Mouse (Mus musculus) heart, embryonic 13.5 days (tissue): Measurements from ENCODE around the gene E2f6. TPM values are rescaled to one million over a fixed set of nuclear protein-coding genes. Genes with fewer than 3 reads are reported as not detected.

ENCODE experiments used
- ATAC-seq: fragments of 200-750 bp; cut with Nextera tagmentation; 2 replicates; pipeline ENCODE4 v1.8.0; 2017; ENCODE audit warnings: moderate TSS enrichment; ENCODE audit not compliant: insufficient number of reproducible peaks, low FRiP score, low TSS enrichment; ENCODE audit errors: extremely low read depth
- H3K27ac ChIP-seq: fragments of 300-500 bp; sonication (generic); replicated peaks from 2 replicates; pipeline ENCODE4 v1.5.1; 2015; ENCODE audit warnings: moderate library complexity, mild to moderate bottlenecking, inconsistent platforms
- H3K27me3 ChIP-seq: fragments of 300-500 bp; sonication (generic); replicated peaks from 2 replicates; pipeline ENCODE4 v1.6.1; 2015; ENCODE audit warnings: mild to moderate bottlenecking, inconsistent platforms
- H3K36me3 ChIP-seq: fragments of 300-500 bp; sonication (generic); 2 replicates; pipeline ENCODE4 v1.6.1; 2015; ENCODE audit warnings: mild to moderate bottlenecking, inconsistent platforms
- H3K4me1 ChIP-seq: fragments of 300-500 bp; sonication (generic); 2 replicates; pipeline ENCODE4 v1.6.1; 2015; ENCODE audit warnings: inconsistent platforms
- H3K4me2 ChIP-seq: fragments of 300-500 bp; sonication (generic); 2 replicates; pipeline ENCODE4 v1.6.1; 2015; ENCODE audit warnings: inconsistent platforms, mild to moderate bottlenecking, moderate library complexity
- H3K4me3 ChIP-seq: fragments of 300-500 bp; sonication (generic); 2 replicates; pipeline ENCODE4 v1.5.1; 2015; ENCODE audit warnings: moderate library complexity, mild to moderate bottlenecking, inconsistent platforms
- H3K9ac ChIP-seq: fragments of 300-500 bp; sonication (generic); 2 replicates; pipeline ENCODE4 v1.6.1; 2015; ENCODE audit warnings: inconsistent platforms, mild to moderate bottlenecking, moderate library complexity
- H3K9me3 ChIP-seq: fragments of 300-500 bp; sonication (generic); 2 replicates; pipeline ENCODE4 v1.6.1; 2016; ENCODE audit warnings: inconsistent platforms
- WGBS: fragments of 180-500 bp; shearing (Covaris S2); methylation state at CpG from one replicate; pipeline ENCODE4 v1.1.7; 2015; ENCODE audit warnings: mixed read lengths; 5-methylcytosine and 5-hydroxymethylcytosine counted together
- polyA plus RNA-seq: library from polyadenylated mRNA; unstranded; fragments of >200 nt; fragmentation: Nextera tagmentation; extraction: Ambion mirVana; gene quantifications from 2 replicates; pipeline ENCODE4 v1.2.1, GENCODE M21; 2015

Gene E2f6
- polyA plus RNA-seq, 1 experiment from 2014 or later: 43.6 TPM

DNA sequence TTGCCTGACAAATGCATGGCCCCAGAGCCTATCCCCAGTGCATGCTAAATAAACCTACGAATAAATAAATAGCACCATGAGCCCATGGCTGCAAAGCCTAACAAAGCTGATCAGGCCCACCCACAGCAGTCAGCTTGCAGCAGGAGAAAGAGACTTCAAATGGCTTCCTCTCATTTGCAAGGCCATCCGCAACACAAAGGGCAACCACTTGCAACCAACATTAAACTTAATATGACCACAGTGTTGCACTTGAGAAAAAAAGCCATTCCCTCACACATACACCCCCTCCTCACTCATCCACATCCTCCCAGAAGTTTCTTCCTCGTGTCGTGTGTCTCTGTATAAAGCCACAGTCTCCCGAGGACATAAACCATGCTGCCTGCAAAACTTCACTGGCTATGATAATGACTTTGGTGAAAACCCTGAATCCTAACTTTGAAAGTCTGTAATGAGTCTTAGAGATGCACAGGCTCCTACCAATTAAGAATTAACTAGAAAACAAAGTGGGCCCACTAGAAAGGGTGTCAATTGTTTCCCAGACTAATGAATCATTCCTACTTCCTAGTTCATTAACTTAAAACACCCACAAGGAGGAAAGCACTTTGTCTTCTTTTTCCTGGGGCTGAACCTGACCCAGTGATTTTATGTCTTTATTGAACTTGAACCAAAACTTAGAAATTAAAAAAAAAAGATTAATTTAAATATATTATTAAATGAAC is 7.4 kb upstream of the E2f6 start:
- Histone ChIP-seq H3K36me3 (no peaks in the 10 kb centered on the region), H3K9ac (no peak overlapping the region), H3K4me1 (peaks cover 3% of the 10 kb centered on the region; the same call in 1 of the 2 replicates), H3K4me2 (no peak overlapping the region), H3K4me3 (no peak overlapping the region), H3K9me3 (no peaks in the 10 kb centered on the region), H3K27me3 (peaks cover 41% of the 10 kb centered on the region), H3K27ac (no peak overlapping the region)
- WGBS: 40% methylated on average over 5 of the region's 5 CpGs
- ATAC-seq: no peak

DNA sequence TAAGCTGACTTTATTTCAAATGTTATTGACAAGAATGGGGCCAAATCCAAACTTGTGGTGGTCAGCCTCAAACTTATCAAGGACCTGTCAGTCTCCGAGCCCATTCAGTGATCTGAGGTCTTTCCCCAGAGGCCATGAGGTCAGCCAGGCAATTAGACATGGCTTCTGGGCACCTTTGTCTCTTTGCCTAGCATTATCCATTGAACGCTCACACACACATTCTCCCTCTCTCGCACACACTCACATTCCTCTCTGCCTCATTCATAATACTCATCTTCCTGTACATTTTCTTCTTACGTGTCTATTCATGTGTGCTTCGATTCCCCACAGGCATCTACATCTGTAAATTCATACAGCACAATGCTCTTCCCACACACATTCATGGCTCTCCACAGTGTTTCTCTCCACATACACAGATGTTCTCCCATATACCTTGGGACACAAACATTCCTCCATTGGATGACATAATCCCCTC is 6.8 kb upstream of the E2f6 start:
- 61% methylated on average over 5 of the region's 5 CpGs for WGBS
- Histone ChIP-seq H3K36me3 (no peaks in the 10 kb centered on the region), H3K4me3 (no peak overlapping the region), H3K4me1 (peaks cover 3% of the 10 kb centered on the region; the same call in 1 of the 2 replicates), H3K27me3 (peaks cover 43% of the 10 kb centered on the region), H3K27ac (no peak overlapping the region), H3K9me3 (no peaks in the 10 kb centered on the region), H3K9ac (no peak overlapping the region), H3K4me2 (no peak overlapping the region)
- no peak for ATAC-seq

DNA sequence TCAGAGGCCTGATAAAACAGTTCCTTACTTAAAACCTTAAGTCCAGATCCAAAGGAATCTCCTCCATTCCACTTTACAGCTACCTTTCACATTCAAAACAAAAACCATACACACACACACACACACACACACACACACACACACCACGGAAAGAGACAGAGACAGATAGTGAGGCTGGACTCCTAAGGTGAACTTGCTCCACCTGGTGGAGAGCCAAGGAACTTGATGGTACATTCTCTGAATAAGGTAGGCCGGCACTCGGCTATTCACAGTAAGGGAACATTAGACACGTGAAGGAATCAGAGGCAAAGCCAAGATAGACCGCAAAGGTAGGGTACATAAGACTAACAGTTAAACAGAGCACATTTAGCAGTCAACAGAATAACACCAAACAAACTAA is 5.3 kb upstream of the E2f6 start:
- peaks cover 4% of the 10 kb centered on the region; the same call in 1 of the 2 replicates for H3K4me1 ChIP-seq
- no peak overlapping the region for H3K4me3 ChIP-seq
- H3K4me2 ChIP-seq: no peak overlapping the region
- H3K9me3 ChIP-seq: no peaks in the 10 kb centered on the region
- H3K9ac ChIP-seq: no peak overlapping the region
- ATAC-seq: no peak
- H3K27ac ChIP-seq: no peak overlapping the region
- WGBS: 4% methylated on average over 5 of the region's 5 CpGs
- H3K36me3 ChIP-seq: no peaks in the 10 kb centered on the region
- peaks cover 52% of the 10 kb centered on the region for H3K27me3 ChIP-seq

DNA sequence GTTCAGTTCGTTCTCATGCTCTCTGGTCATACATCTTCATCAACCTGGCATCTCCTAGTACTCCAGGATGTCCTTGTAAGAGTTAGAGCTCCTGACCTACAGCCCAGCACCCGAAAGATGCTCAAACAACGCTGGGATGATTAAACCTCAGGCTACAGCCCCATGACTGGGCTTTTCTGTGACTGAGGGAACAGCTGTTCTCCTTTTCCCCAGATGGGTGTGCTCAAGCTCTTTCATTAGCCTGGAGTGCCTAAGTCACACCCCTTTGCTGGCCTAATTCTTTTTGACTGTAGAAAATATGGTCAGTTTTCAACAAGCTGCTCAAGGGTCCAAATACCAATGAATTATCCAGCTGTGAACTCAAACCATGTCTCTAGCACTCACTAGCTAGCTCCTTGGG is 2.7 kb upstream of the E2f6 start:
- Histone ChIP-seq H3K27me3 (peaks cover 45% of the 10 kb centered on the region), H3K27ac (no peak overlapping the region), H3K36me3 (0 out of 2 replicates have a peak, but pooled peaks cover 5% of the 10 kb centered on the region), H3K9me3 (no peaks in the 10 kb centered on the region), H3K4me3 (no peak overlapping the region), H3K4me2 (no peak overlapping the region), H3K9ac (no peak overlapping the region), H3K4me1 (peaks cover 17% of the 10 kb centered on the region)
- ATAC-seq: no peak
- WGBS: 38% methylated on average over 3 of the region's 3 CpGs

DNA sequence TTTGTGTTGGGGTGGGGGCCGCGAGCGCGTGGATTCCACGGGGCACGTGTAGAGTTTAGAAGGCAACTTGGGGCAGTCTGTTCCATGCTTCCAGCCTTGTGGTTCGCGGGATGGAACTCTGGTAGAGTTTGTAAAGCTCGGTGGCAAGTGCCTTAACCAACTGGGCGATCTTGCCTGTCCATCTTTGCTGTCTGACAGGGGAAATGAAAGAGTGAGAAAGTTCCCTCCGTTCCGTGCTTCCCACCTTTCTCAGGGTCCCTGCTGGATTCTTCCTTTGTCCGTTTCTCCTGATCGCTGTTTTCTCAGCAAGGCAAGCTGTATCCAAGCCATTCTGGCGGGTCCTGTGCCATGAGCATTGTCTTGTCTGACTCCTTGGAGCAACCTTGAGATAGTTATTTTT is 714 bp downstream of the E2f6 start:
- H3K4me2 ChIP-seq: peak overlapping the region; percentile 94
- peak overlapping the region; percentile 70 for H3K27ac ChIP-seq
- ATAC-seq: 0 out of 2 replicates have a peak, but pooled peaks have one; percentile 19
- no peaks in the 10 kb centered on the region for H3K9me3 ChIP-seq
- H3K36me3 ChIP-seq: peaks cover 32% of the 10 kb centered on the region
- peak overlapping the region; percentile 75 for H3K4me3 ChIP-seq
- peaks cover 24% of the 10 kb centered on the region for H3K4me1 ChIP-seq
- H3K9ac ChIP-seq: peak overlapping the region; percentile 85
- whole genome bisulfite sequencing: 2% methylated on average over 15 of the region's 15 CpGs
- peaks cover 38% of the 10 kb centered on the region for H3K27me3 ChIP-seq

DNA sequence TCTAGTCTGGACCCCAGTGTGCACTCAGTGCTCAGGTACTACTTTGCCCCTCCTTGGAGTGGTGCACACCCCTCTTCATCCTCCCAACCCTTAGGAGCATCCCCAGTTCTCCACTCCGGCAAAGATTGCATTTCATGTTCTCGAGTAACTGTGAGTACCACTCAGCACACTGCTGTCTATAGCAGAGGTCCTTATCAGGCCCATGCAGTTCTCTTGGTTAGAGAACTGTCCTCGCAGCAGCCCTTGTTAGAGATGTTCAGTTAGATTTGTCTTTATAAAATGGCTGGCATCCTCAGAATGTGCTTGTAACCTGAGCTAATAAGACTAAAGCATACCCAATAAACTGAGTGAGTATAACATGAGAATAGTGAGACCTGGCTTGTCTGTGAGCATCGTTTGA is 6.4 kb downstream of the E2f6 start:
- peaks cover 19% of the 10 kb centered on the region for H3K4me1 ChIP-seq
- WGBS: 75% methylated on average over 4 of the region's 4 CpGs
- no peaks in the 10 kb centered on the region for H3K9me3 ChIP-seq
- no peak overlapping the region for H3K4me3 ChIP-seq
- H3K9ac ChIP-seq: no peak overlapping the region
- no peak overlapping the region for H3K4me2 ChIP-seq
- H3K27ac ChIP-seq: no peak overlapping the region
- ATAC-seq: no peak
- peaks cover 87% of the 10 kb centered on the region for H3K36me3 ChIP-seq
- H3K27me3 ChIP-seq: no peaks in the 10 kb centered on the region

DNA sequence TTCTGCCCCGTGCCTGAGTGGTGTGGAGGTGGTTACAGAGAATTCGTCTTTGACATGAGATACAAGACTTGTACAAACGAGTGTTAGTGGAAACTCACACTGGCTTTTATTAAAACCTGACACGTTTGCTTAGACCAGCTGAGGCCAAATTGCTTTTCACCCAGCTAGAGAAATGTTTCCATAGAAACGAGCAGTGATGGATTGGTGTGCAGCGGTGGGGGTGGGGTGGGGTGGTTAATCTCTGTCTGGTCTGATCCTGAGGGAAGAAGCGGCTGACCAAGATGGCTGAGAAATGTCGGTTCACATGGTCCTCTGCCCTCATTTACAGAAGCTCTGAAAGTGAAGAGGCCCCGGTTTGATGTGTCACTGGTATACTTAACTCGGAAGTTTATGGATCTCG is 7.8 kb downstream of the E2f6 start:
- H3K9ac ChIP-seq: no peak overlapping the region
- WGBS: 72% methylated on average over 11 of the region's 11 CpGs
- no peak overlapping the region for H3K4me2 ChIP-seq
- no peaks in the 10 kb centered on the region for H3K9me3 ChIP-seq
- H3K4me3 ChIP-seq: no peak overlapping the region
- peaks cover 95% of the 10 kb centered on the region for H3K36me3 ChIP-seq
- no peaks in the 10 kb centered on the region for H3K27me3 ChIP-seq
- peaks cover 6% of the 10 kb centered on the region; the same call in 1 of the 2 replicates for H3K4me1 ChIP-seq
- no peak overlapping the region for H3K27ac ChIP-seq
- ATAC-seq: no peak

DNA sequence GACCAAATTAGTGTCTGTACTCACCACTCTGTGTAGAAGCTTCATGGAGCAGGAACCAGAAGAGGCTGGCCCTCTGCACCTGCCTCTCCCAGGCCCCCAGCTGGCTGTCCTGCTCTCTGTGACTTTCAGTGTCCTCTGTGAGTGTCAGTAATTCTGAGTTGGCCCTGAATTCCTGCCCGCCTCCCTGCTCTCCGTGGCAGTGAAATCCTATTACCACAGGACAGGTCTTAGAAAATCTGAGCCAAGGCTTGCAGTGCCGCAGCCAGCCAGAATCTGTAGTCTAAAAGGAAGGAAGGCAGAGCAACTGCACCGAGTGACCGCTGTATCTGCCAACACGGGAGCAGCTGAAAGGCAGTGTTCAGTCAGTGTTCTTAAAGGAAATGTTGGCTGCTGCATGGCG is 10.0 kb downstream of the E2f6 start:
- H3K9ac ChIP-seq: no peak overlapping the region
- no peaks in the 10 kb centered on the region for H3K27me3 ChIP-seq
- H3K27ac ChIP-seq: peak overlapping the region; percentile 41
- H3K36me3 ChIP-seq: peaks cover 97% of the 10 kb centered on the region
- no peak overlapping the region for H3K4me3 ChIP-seq
- ATAC-seq: no peak
- H3K9me3 ChIP-seq: no peaks in the 10 kb centered on the region
- peaks cover 3% of the 10 kb centered on the region; the same call in 1 of the 2 replicates for H3K4me1 ChIP-seq
- H3K4me2 ChIP-seq: no peak overlapping the region
- 68% methylated on average over 7 of the region's 7 CpGs for WGBS

DNA sequence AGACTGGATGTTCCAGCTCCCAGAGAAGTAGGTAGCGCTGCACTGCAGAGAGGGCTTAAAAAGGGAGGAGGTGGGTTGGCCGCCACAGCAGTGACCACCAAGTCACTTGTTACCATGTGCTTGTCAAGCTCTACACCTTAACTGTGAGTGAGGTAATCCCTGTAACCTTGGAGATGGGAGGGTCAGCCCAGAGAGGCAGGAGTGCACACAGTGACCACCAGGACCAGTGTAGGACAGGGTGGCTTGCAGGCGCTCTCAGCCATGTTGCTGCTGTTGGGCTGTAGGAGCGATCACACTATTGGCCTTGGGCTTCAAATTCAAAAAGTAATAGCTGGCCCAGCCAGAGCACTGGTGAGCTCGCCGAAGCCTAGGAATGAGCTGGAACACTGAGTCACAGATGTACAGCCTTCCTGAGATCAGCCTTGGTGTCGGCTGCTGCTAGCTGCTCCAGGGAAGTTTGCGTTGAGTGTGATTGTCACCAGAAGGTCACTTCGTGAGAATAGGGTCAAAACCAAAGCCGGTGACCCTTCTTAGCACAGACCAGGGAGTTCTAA is 11.5 kb downstream of the E2f6 start:
- Histone ChIP-seq H3K36me3 (peaks cover 96% of the 10 kb centered on the region), H3K27ac (no peak overlapping the region), H3K9me3 (no peaks in the 10 kb centered on the region), H3K9ac (no peak overlapping the region), H3K27me3 (no peaks in the 10 kb centered on the region), H3K4me3 (no peak overlapping the region), H3K4me1 (peaks cover 3% of the 10 kb centered on the region; the same call in 1 of the 2 replicates), H3K4me2 (no peak overlapping the region)
- 92% methylated on average over 10 of the region's 10 CpGs for WGBS
- no peak for ATAC-seq

DNA sequence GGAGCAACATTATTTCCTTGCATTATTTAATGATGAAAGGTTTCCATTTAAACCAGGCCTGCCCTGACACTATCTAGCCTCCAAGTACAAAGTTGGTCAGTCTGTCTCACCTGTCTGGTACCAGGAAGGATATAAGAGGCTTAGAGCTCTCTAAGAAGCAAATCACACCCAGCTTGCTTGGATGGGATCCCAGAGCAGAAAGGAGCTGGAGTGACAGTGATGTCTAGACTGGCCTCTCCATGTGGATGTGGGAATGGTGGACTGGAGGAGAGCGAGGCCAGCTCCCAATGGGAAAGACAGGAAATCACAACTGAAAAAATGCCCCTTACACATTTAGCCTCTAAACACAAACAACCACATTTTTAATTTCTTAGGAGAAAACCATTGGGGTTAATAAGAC is 12.9 kb downstream of the E2f6 start:
- Histone ChIP-seq H3K4me1 (peaks cover 3% of the 10 kb centered on the region; the same call in 1 of the 2 replicates), H3K4me3 (no peak overlapping the region), H3K4me2 (no peak overlapping the region), H3K27ac (no peak overlapping the region), H3K36me3 (peaks cover 91% of the 10 kb centered on the region), H3K9me3 (no peaks in the 10 kb centered on the region), H3K9ac (no peak overlapping the region), H3K27me3 (no peaks in the 10 kb centered on the region)
- ATAC-seq: no peak
- WGBS: 79% methylated on average over 1 of the region's 1 CpGs

DNA sequence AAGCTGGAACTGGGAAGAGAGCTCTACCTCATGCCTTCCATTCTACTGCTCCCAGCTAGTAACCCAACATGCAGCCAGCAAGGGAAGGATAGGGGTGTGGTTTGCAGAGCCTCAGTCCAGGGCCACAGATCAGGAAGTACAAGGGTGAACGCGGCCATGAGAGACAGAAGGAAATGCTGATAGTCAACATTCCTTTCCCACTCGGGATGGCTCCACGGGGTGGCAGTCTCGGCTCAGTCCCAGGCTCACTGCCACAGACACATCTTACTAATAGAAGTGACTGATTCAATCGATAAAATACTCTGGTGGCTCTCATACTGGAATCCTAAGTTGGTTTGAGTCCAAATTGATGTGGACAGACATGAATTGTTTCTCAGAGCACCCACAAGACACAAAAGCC is 17.7 kb downstream of the E2f6 start:
- no peak overlapping the region for H3K4me2 ChIP-seq
- H3K4me3 ChIP-seq: no peak overlapping the region
- no peak overlapping the region for H3K9ac ChIP-seq
- no peak overlapping the region for H3K27ac ChIP-seq
- ATAC-seq: peak; percentile 14; the same call in 1 of the 2 replicates
- H3K27me3 ChIP-seq: no peaks in the 10 kb centered on the region
- H3K9me3 ChIP-seq: no peaks in the 10 kb centered on the region
- no peaks in the 10 kb centered on the region for H3K4me1 ChIP-seq
- WGBS: 26% methylated on average over 6 of the region's 6 CpGs
- peaks cover 50% of the 10 kb centered on the region for H3K36me3 ChIP-seq

DNA sequence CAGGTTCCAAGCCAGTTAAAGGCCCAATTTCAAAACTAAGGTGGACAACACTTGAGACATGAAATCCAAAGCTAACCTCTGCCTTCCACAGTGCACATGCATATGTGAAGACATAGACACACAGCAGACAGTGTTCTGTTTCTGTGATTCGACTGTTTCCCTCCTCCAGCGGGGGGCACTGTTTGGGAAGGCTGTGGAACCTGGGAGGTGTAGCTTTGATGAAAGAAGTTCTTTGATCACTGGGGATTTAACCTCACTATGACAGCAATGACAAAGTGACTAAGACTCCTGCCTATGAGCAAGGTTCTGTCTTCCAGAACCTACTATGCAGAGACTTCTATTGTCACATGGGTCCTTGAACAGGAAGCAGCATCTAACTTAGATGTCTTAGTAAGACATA is 19.0 kb downstream of the E2f6 start:
- H3K27me3 ChIP-seq: no peaks in the 10 kb centered on the region
- peaks cover 5% of the 10 kb centered on the region; the same call in 1 of the 2 replicates for H3K4me1 ChIP-seq
- no peak for ATAC-seq
- H3K27ac ChIP-seq: no peak overlapping the region
- peaks cover 37% of the 10 kb centered on the region for H3K36me3 ChIP-seq
- whole genome bisulfite sequencing: 76% methylated on average over 2 of the region's 2 CpGs
- no peak overlapping the region for H3K4me2 ChIP-seq
- H3K4me3 ChIP-seq: no peak overlapping the region
- H3K9me3 ChIP-seq: no peaks in the 10 kb centered on the region
- no peak overlapping the region for H3K9ac ChIP-seq
